Mouse (Mus musculus): ENCODE measurements around the gene Ctnnal1. TPM values are rescaled to one million over a fixed set of nuclear protein-coding genes. Genes with fewer than 3 reads are reported as not detected.

Ctnnal1 gene
- polyA plus RNA-seq, 1 experiment from 2014 or later = 39.5 TPM

- H3K9ac ChIP-seq = no peak overlapping the region
- ATAC-seq (replicated peaks; ENCODE audit: low FRiP score) = no peak
- H3K36me3 ChIP-seq = peaks cover 43% of the 10 kb centered on the region
- 0 out of 2 replicates have a peak overlapping the region, but pooled peaks have one; percentile 12 for H3K4me2 ChIP-seq
- H3K4me1 ChIP-seq = peaks cover 32% of the 10 kb centered on the region
- H3K4me3 ChIP-seq (replicated peaks) = no peak overlapping the region
- no peaks in the 10 kb centered on the region for H3K27me3 ChIP-seq
- WGBS = 52% methylated on average over 13 of the region's 13 CpGs
- no peaks in the 10 kb centered on the region for H3K9me3 ChIP-seq (replicated peaks)
- H3K27ac ChIP-seq = no peak overlapping the region
These were observed 33.9 kb downstream of the Ctnnal1 start for GRCm38 (mm10) chr4:56831013-56831609.

GRCm38 (mm10) chr4:56829511-56829921 is 35.5 kb downstream of the Ctnnal1 start:
- H3K4me1 ChIP-seq = peaks cover 32% of the 10 kb centered on the region
- H3K36me3 ChIP-seq = peaks cover 39% of the 10 kb centered on the region
- peak overlapping the region; percentile 57 for H3K27ac ChIP-seq
- 24% methylated on average over 7 of the region's 7 CpGs for WGBS
- H3K9ac ChIP-seq = no peak overlapping the region
- H3K9me3 ChIP-seq (replicated peaks) = no peaks in the 10 kb centered on the region
- no peaks in the 10 kb centered on the region for H3K27me3 ChIP-seq
- H3K4me3 ChIP-seq (replicated peaks) = no peak overlapping the region
- H3K4me2 ChIP-seq = 0 out of 2 replicates have a peak overlapping the region, but pooled peaks have one; percentile 4
- ATAC-seq (replicated peaks; ENCODE audit: low FRiP score) = peak; percentile 88

- Histone ChIP-seq H3K4me2 (0 out of 2 replicates have a peak overlapping the region, but pooled peaks have one; percentile 4), H3K27ac (peak overlapping the region; percentile 57), H3K4me3 (replicated peaks) (no peak overlapping the region), H3K9ac (no peak overlapping the region), H3K4me1 (peaks cover 32% of the 10 kb centered on the region), H3K27me3 (no peaks in the 10 kb centered on the region), H3K9me3 (replicated peaks) (no peaks in the 10 kb centered on the region), H3K36me3 (peaks cover 38% of the 10 kb centered on the region)
- ATAC-seq (replicated peaks; ENCODE audit: low FRiP score) = peak; percentile 74
- 32% methylated on average over 3 of the region's 3 CpGs for WGBS
These were observed 36.1 kb downstream of the Ctnnal1 start for GRCm38 (mm10) chr4:56828932-56829331.

GRCm38 (mm10) chr4:56824231-56824630 is 40.8 kb downstream of the Ctnnal1 start:
- H3K36me3 ChIP-seq = peaks cover 31% of the 10 kb centered on the region
- H3K4me3 ChIP-seq (replicated peaks) = no peak overlapping the region
- H3K9ac ChIP-seq = no peak overlapping the region
- no peak overlapping the region for H3K4me2 ChIP-seq
- H3K4me1 ChIP-seq = peaks cover 4% of the 10 kb centered on the region
- no peak for ATAC-seq (replicated peaks; ENCODE audit: low FRiP score)
- H3K27me3 ChIP-seq = no peaks in the 10 kb centered on the region
- no peaks in the 10 kb centered on the region for H3K9me3 ChIP-seq (replicated peaks)
- 91% methylated on average over 9 of the region's 9 CpGs for WGBS
- H3K27ac ChIP-seq = no peak overlapping the region

GRCm38 (mm10) chr4:56820017-56820550 is 44.9 kb downstream of the Ctnnal1 start:
- Histone ChIP-seq H3K27ac (no peak overlapping the region), H3K4me2 (no peak overlapping the region), H3K4me1 (0 out of 2 replicates have a peak, but pooled peaks cover 3% of the 10 kb centered on the region), H3K36me3 (peaks cover 34% of the 10 kb centered on the region), H3K9me3 (replicated peaks) (no peaks in the 10 kb centered on the region), H3K4me3 (replicated peaks) (no peak overlapping the region), H3K27me3 (no peaks in the 10 kb centered on the region), H3K9ac (no peak overlapping the region)
- no peak for ATAC-seq (replicated peaks; ENCODE audit: low FRiP score)

GRCm38 (mm10) chr4:56815131-56815530 is 49.9 kb downstream of the Ctnnal1 start:
- WGBS = 62% methylated on average over 8 of the region's 8 CpGs
- H3K9ac ChIP-seq = no peak overlapping the region
- no peak overlapping the region for H3K4me2 ChIP-seq
- H3K4me3 ChIP-seq (replicated peaks) = no peak overlapping the region
- no peaks in the 10 kb centered on the region for H3K9me3 ChIP-seq (replicated peaks)
- H3K36me3 ChIP-seq = peaks cover 38% of the 10 kb centered on the region
- H3K27ac ChIP-seq = no peak overlapping the region
- 0 out of 2 replicates have a peak, but pooled peaks cover 5% of the 10 kb centered on the region for H3K4me1 ChIP-seq
- no peak for ATAC-seq (replicated peaks; ENCODE audit: low FRiP score)
- no peaks in the 10 kb centered on the region for H3K27me3 ChIP-seq

- H3K36me3 ChIP-seq = peaks cover 46% of the 10 kb centered on the region
- 0 out of 2 replicates have a peak, but pooled peaks cover 5% of the 10 kb centered on the region for H3K4me1 ChIP-seq
- ATAC-seq (replicated peaks; ENCODE audit: low FRiP score) = no peak
- 79% methylated on average over 4 of the region's 4 CpGs for WGBS
- H3K9ac ChIP-seq = no peak overlapping the region
- no peak overlapping the region for H3K4me2 ChIP-seq
- H3K9me3 ChIP-seq (replicated peaks) = no peaks in the 10 kb centered on the region
- no peaks in the 10 kb centered on the region for H3K27me3 ChIP-seq
- no peak overlapping the region for H3K4me3 ChIP-seq (replicated peaks)
- no peak overlapping the region for H3K27ac ChIP-seq
These were observed 52.9 kb downstream of the Ctnnal1 start for GRCm38 (mm10) chr4:56812096-56812495.

GRCm38 (mm10) chr4:56811642-56812041 is 53.3 kb downstream of the Ctnnal1 start:
- ATAC-seq (replicated peaks; ENCODE audit: low FRiP score) = no peak
- no peak overlapping the region for H3K27ac ChIP-seq
- no peak overlapping the region for H3K4me2 ChIP-seq
- no peak overlapping the region for H3K4me3 ChIP-seq (replicated peaks)
- no peaks in the 10 kb centered on the region for H3K9me3 ChIP-seq (replicated peaks)
- WGBS = 82% methylated on average over 3 of the region's 3 CpGs
- H3K9ac ChIP-seq = no peak overlapping the region
- no peaks in the 10 kb centered on the region for H3K27me3 ChIP-seq
- H3K36me3 ChIP-seq = peaks cover 46% of the 10 kb centered on the region
- 0 out of 2 replicates have a peak, but pooled peaks cover 5% of the 10 kb centered on the region for H3K4me1 ChIP-seq

- Histone ChIP-seq H3K4me1 (no peaks in the 10 kb centered on the region), H3K4me3 (replicated peaks) (no peak overlapping the region), H3K27ac (no peak overlapping the region), H3K27me3 (no peaks in the 10 kb centered on the region), H3K9me3 (replicated peaks) (no peaks in the 10 kb centered on the region), H3K9ac (no peak overlapping the region), H3K36me3 (peaks cover 57% of the 10 kb centered on the region), H3K4me2 (no peak overlapping the region)
- WGBS = 74% methylated on average over 4 of the region's 4 CpGs
- ATAC-seq (replicated peaks; ENCODE audit: low FRiP score) = no peak
These were observed 55.9 kb downstream of the Ctnnal1 start for GRCm38 (mm10) chr4:56809050-56809449.

- 2% methylated on average over 25 of the region's 25 CpGs for WGBS
- peak overlapping the region; percentile 76 for H3K4me3 ChIP-seq (replicated peaks)
- H3K4me2 ChIP-seq = peak overlapping the region; percentile 76
- H3K27me3 ChIP-seq = no peaks in the 10 kb centered on the region
- peak; percentile 38; the same call in 1 of the 2 replicates for ATAC-seq (replicated peaks; ENCODE audit: low FRiP score)
- H3K9ac ChIP-seq = peak overlapping the region; percentile 81
- H3K4me1 ChIP-seq = peaks cover 25% of the 10 kb centered on the region
- H3K9me3 ChIP-seq (replicated peaks) = no peaks in the 10 kb centered on the region
- H3K27ac ChIP-seq = peak overlapping the region; percentile 85
- peaks cover 59% of the 10 kb centered on the region for H3K36me3 ChIP-seq
These were observed 62.3 kb downstream of the Ctnnal1 start for GRCm38 (mm10) chr4:56802669-56803150.

GRCm38 (mm10) chr4:56801907-56802668 is 62.9 kb downstream of the Ctnnal1 start, which contains the start of the genes Elp1 and Fam206a:
Gene Elp1, minus strand, starts transcription at chr4:56802331.
Gene Fam206a, plus strand, starts transcription at chr4:56802345.
- WGBS = under 1% methylated on average over 70 of the region's 72 CpGs
- H3K27ac ChIP-seq = peak within 1 kb of the TSS; percentile 85
- H3K9ac ChIP-seq = peak within 1 kb of the TSS; percentile 81

GRCm38 (mm10) chr4:56791373-56791772 is 73.6 kb downstream of the Ctnnal1 start:
- no peak overlapping the region for H3K9ac ChIP-seq
- no peaks in the 10 kb centered on the region for H3K27me3 ChIP-seq
- WGBS = 53% methylated on average over 1 of the region's 1 CpGs
- H3K4me1 ChIP-seq = no peaks in the 10 kb centered on the region
- H3K27ac ChIP-seq = no peak overlapping the region
- no peaks in the 10 kb centered on the region for H3K9me3 ChIP-seq (replicated peaks)
- ATAC-seq (replicated peaks; ENCODE audit: low FRiP score) = no peak
- no peak overlapping the region for H3K4me2 ChIP-seq
- H3K4me3 ChIP-seq (replicated peaks) = no peak overlapping the region
- peaks cover 93% of the 10 kb centered on the region for H3K36me3 ChIP-seq

More at GRCm38 (mm10) chr4:56801907-56802668, 62.9 kb downstream of the Ctnnal1 start, which contains the start of the genes Elp1 and Fam206a:
- no peaks in the 10 kb centered on the region for H3K9me3 ChIP-seq (replicated peaks)
- H3K36me3 ChIP-seq = peaks cover 59% of the 10 kb centered on the region
- peak; percentile 97 for ATAC-seq (replicated peaks; ENCODE audit: low FRiP score)
- no peaks in the 10 kb centered on the region for H3K27me3 ChIP-seq
- peak within 1 kb of the TSS; percentile 76 for H3K4me2 ChIP-seq
- H3K4me3 ChIP-seq (replicated peaks) = peak within 1 kb of the TSS; percentile 76
- peaks cover 25% of the 10 kb centered on the region for H3K4me1 ChIP-seq

All from kidney, embryonic 15.5 days (tissue).